Comparison of ENCODE assay signal across 9 mouse cellular contexts in the genomic region with DNA sequence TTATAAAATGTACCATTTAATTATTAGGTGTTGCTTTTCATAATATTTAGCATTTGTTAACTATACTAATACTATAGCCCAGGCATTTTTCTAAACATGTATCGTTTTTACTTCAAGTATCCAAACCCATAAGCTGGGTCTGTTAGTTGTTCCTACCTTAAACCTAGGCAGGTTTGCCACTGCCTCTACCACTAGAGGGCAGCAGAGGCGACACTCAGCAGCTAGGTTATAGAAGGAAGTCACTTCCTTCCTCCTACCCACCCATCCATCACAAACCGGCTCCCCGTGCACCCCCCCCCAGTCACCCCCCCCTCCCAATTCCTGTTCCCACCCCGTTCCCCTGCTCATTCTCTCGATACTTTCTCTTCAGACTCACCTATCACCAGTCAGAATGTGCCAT.
A peak's percentile ranks its signal among the peaks of the same experiment; 100 is the strongest.
DNase-seq lines count a peak whose midpoint lies in the region; ATAC-seq lines count a peak whose summit lies in the region.
"Had no signal": no experiment of that assay in that cellular context is flagged by ENCODE, and none has a peak within 500 bp of the region (broad histone marks: within the 10 kb centered on the region; RNA-seq: fewer than 3 reads in every experiment).

No protein-coding gene starts in this region.

- WGBS in kidney, embryonic 14.5 days = 22% methylated on average over 6 of the region's 6 CpGs

- H3K9me3 ChIP-seq in kidney, embryonic 14.5 days (ENCODE audit: control insufficient read depth, low read length) = no peaks in the 10 kb centered on the region
- H3K9me3 ChIP-seq: midbrain, embryonic 12.5 days had no signal

- H3K4me1 ChIP-seq in kidney, embryonic 14.5 days (ENCODE audit: control insufficient read depth, insufficient read depth, low read length) = no peaks in the 10 kb centered on the region

- no peaks in the 10 kb centered on the region for H3K27me3 ChIP-seq in kidney, embryonic 14.5 days (ENCODE audit: control insufficient read depth, insufficient read depth, low read length)

- no peak overlapping the region for H3K9ac ChIP-seq in kidney, embryonic 14.5 days (ENCODE audit: low read depth, low read length)
- H3K9ac ChIP-seq: midbrain, embryonic 12.5 days had no signal

- no peak overlapping the region for H3K27ac ChIP-seq in kidney, embryonic 14.5 days (ENCODE audit: low read depth, low read length)
- H3K27ac ChIP-seq: midbrain, embryonic 12.5 days had no signal

- no peak overlapping the region for H3K4me3 ChIP-seq in kidney, embryonic 14.5 days (ENCODE audit: low read length)
- H3K4me3 ChIP-seq: midbrain, embryonic 12.5 days had no signal

- no peaks in the 10 kb centered on the region for H3K36me3 ChIP-seq in kidney, embryonic 14.5 days (ENCODE audit: control insufficient read depth, insufficient read depth, low read length)
- H3K36me3 ChIP-seq: midbrain, embryonic 12.5 days had no signal

- ATAC-seq in kidney, embryonic 14.5 days (ENCODE audit: low FRiP score, low TSS enrichment) = no peak
- ATAC-seq in inflammation-experienced regulatory T-cells, adult 6 months = no peak

- no peak overlapping the region for H3K4me2 ChIP-seq in kidney, embryonic 14.5 days (replicated peaks; ENCODE audit: low read depth, low read length)
- H3K4me2 ChIP-seq: midbrain, embryonic 12.5 days had no signal

- peak; percentile 67 for DNase-seq in kidney, adult 18-20 months
- peak; percentile 62 for DNase-seq in R1 (ENCODE audit: low read depth, low spot score)
- peak; percentile 75 to 80 for DNase-seq in cerebellum, postnatal 36 days
- peak; percentile 79 for DNase-seq in induced T-regulatory cell, adult 2 months (ENCODE audit: low read depth)
- peak; percentile 37 to 51 for DNase-seq in lung, adult 18-20 months
- peak; percentile 45 to 49 for DNase-seq in right cerebral cortex, postnatal 36 days (ENCODE audit: low spot score in 2 of 2)
